Mouse (Mus musculus) heart, embryonic 16.5 days (tissue): ENCODE results near the gene Chpf2. TPM values are rescaled to one million over a fixed set of nuclear protein-coding genes. Genes with fewer than 3 reads are reported as not detected.

Source experiments
- ATAC-seq: fragments of 200-750 bp; cut with Nextera tagmentation; replicated peaks from 2 replicates; pipeline ENCODE4 v1.8.0; 2017; ENCODE audit warnings: moderate number of reproducible peaks; ENCODE audit not compliant: insufficient read depth, low FRiP score; ENCODE audit errors: extremely low read depth
- H3K27ac ChIP-seq: fragments of 300-500 bp; sonication (generic); 2 replicates; pipeline ENCODE4 v1.5.1; 2014; ENCODE audit warnings: mild to moderate bottlenecking, low read length, control low read depth, moderate library complexity
- H3K27me3 ChIP-seq: fragments of 300-500 bp; sonication (generic); 2 replicates; pipeline ENCODE4 v1.6.1; 2014; ENCODE audit warnings: low read length, mixed read lengths; ENCODE audit not compliant: control insufficient read depth, insufficient read depth
- H3K36me3 ChIP-seq: fragments of 300-500 bp; sonication (generic); 2 replicates; pipeline ENCODE4 v1.6.1; 2014; ENCODE audit not compliant: control insufficient read depth, insufficient read depth
- H3K4me1 ChIP-seq: fragments of 300-500 bp; sonication (generic); 2 replicates; pipeline ENCODE4 v1.6.1; 2014; ENCODE audit warnings: low read length, mixed read lengths; ENCODE audit not compliant: control insufficient read depth, insufficient read depth
- H3K4me2 ChIP-seq: fragments of 300-500 bp; sonication (generic); 2 replicates; pipeline ENCODE4 v1.6.1; 2014; ENCODE audit warnings: low read depth, mild to moderate bottlenecking, control low read depth, low read length
- H3K4me3 ChIP-seq: fragments of 300-500 bp; sonication (generic); 2 replicates; pipeline ENCODE4 v1.5.1; 2014; ENCODE audit warnings: mild to moderate bottlenecking, control low read depth, low read length
- H3K9ac ChIP-seq: fragments of 300-500 bp; sonication (generic); 2 replicates; pipeline ENCODE4 v1.6.1; 2014; ENCODE audit warnings: low read length, control low read depth
- H3K9me3 ChIP-seq: fragments of 300-500 bp; sonication (generic); replicated peaks from 2 replicates; pipeline ENCODE4 v1.6.1; 2016; ENCODE audit warnings: low read length; ENCODE audit not compliant: control insufficient read depth
- WGBS: fragments of 180-500 bp; shearing (Covaris S2); extraction: QIAGEN DNeasy Blood & Tissue Kit; methylation state at CpG from one replicate; pipeline ENCODE4 v1.1.7; 2014; 5-methylcytosine and 5-hydroxymethylcytosine counted together
- microRNA counts: library from miRNA; unstranded; fragments of <30 nt; microRNA quantifications from one replicate; lab custom pipeline; 2016
- microRNA-seq: library from miRNA; unstranded; fragments of <30 nt; microRNA quantifications from one replicate; pipeline ENCODE4, GENCODE M21; 2017
- polyA plus RNA-seq: library from polyadenylated mRNA; unstranded; fragments of >200 nt; fragmentation: Nextera tagmentation; extraction: Ambion mirVana; gene quantifications from 2 replicates; pipeline ENCODE4 v1.2.1, GENCODE M21; 2015

Gene Chpf2
- polyA plus RNA-seq, 1 experiment from 2014 or later, result 14.8 TPM

DNA sequence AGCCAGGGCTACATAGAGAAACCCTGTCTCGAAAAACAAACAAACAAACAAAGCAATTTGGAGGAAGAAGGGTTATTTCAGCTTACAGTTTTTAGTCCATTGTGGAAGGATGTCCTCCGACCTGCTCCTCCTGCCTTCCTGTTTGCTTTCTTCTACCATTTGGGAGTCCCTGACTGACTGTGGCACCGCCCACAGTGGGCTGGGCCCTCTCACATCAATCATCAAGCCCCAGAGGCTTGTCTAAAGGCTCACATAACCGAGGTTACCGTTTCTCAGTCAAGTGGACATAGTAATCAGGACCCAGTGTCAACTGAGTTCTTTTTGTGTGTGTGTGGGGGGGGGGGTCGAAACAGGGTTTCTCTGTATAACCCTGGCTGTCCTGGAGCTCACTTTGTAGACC, 51.6 kb downstream of the Chpf2 start:
- Histone ChIP-seq H3K27me3 (no peaks in the 10 kb centered on the region), H3K27ac (no peak overlapping the region), H3K9me3 (no peaks in the 10 kb centered on the region), H3K36me3 (no peaks in the 10 kb centered on the region), H3K9ac (no peak overlapping the region), H3K4me3 (no peak overlapping the region), H3K4me2 (no peak overlapping the region), H3K4me1 (no peaks in the 10 kb centered on the region)
- 47% methylated on average over 6 of the region's 6 CpGs for WGBS
- no peak for ATAC-seq

DNA sequence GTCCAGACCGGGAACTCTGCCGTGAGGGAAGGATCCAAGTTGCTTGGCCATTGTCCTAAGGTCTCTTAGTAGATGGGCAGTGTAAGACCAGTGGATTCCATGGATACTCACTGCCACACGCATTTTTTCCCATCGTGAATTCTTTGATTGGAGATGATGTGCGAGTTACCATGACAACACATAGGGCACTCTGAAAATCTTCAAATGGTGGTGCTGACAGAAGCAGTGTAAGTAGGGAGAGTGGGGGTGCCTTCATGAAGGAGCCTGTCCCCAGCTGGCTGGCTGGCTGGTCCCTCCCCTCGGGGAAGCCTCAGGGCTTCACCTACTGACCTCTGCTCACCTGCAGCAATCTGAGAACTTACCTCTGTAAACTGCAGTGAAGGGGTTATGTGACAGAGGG, 52.5 kb downstream of the Chpf2 start:
- H3K4me2 ChIP-seq, result no peak overlapping the region
- no peaks in the 10 kb centered on the region for H3K9me3 ChIP-seq
- no peak overlapping the region for H3K9ac ChIP-seq
- no peaks in the 10 kb centered on the region for H3K4me1 ChIP-seq
- no peak overlapping the region for H3K4me3 ChIP-seq
- WGBS, result 60% methylated on average over 6 of the region's 6 CpGs
- no peaks in the 10 kb centered on the region for H3K36me3 ChIP-seq
- ATAC-seq, result no peak
- no peak overlapping the region for H3K27ac ChIP-seq
- H3K27me3 ChIP-seq, result no peaks in the 10 kb centered on the region

MicroRNA genes within 50 kb of the gene (microRNA counts, 519-probe panel; counts per million panel counts)
- microRNA mmu-miR-671-3p (lab: Ali Mortazavi, UCI), result 2,133 counts per million, percentile 30 among the panel's probes with 10 or more counts
- not detected for microRNA mmu-miR-671-5p (lab: Ali Mortazavi, UCI)

Small RNA genes within 50 kb of the gene (microRNA-seq; reads per million reads assigned to microRNA genes)
- gene Mir671, result 349 reads per million, percentile 69 among the genes with 10 or more reads in this experiment

Other genes starting within 250 kb of the Chpf2 start
- gene Kcnh2, start 235.1 kb upstream of the Chpf2 start, polyA plus RNA-seq, result 18.0 and 25.2 TPM in 2 replicates
- gene Nos3, start 221.9 kb upstream of the Chpf2 start, polyA plus RNA-seq, result 27.3 and 31.9 TPM in 2 replicates
- 2.3 and 2.6 TPM in 2 replicates for gene Atg9b, start 194.6 kb upstream of the Chpf2 start, polyA plus RNA-seq
- gene Abcb8, start 193.1 kb upstream of the Chpf2 start, polyA plus RNA-seq, result 71.1 and 77.3 TPM in 2 replicates
- 0.14 TPM in 1 of 2 replicates, not detected in the other for gene Asic3, start 173.3 kb upstream of the Chpf2 start, polyA plus RNA-seq
- gene Cdk5, start 163.2 kb upstream of the Chpf2 start, polyA plus RNA-seq, result 28.5 and 30.4 TPM in 2 replicates
- 29.2 and 32.5 TPM in 2 replicates for gene Slc4a2, start 162.9 kb upstream of the Chpf2 start, polyA plus RNA-seq
- 209 and 225 TPM in 2 replicates for gene Fastk, start 141.5 kb upstream of the Chpf2 start, polyA plus RNA-seq
- gene Tmub1, start 138.9 kb upstream of the Chpf2 start, polyA plus RNA-seq, result 18.4 and 20.3 TPM in 2 replicates
- 15.5 and 18.4 TPM in 2 replicates for gene Agap3, start 134.6 kb upstream of the Chpf2 start, polyA plus RNA-seq
- gene Gbx1, start 59.5 kb upstream of the Chpf2 start, polyA plus RNA-seq, result not detected in 2 replicates
- gene Asb10, start 45.8 kb upstream of the Chpf2 start, polyA plus RNA-seq, result 10.1 and 10.2 TPM in 2 replicates
- gene 4931409K22Rik, start 29.9 kb upstream of the Chpf2 start, polyA plus RNA-seq, result not detected in 2 replicates
- gene Abcf2, start 9.3 kb upstream of the Chpf2 start, polyA plus RNA-seq, result 68.1 and 72.6 TPM in 2 replicates
- 47.4 and 48.3 TPM in 2 replicates for gene Smarcd3, start 37.7 kb downstream of the Chpf2 start, polyA plus RNA-seq
- gene Nub1, start 98.8 kb downstream of the Chpf2 start, polyA plus RNA-seq, result 25.8 and 27.1 TPM in 2 replicates
- gene Wdr86, start 144.0 kb downstream of the Chpf2 start, polyA plus RNA-seq, result 4.2 and 7.0 TPM in 2 replicates
- gene Crygn, start 171.3 kb downstream of the Chpf2 start, polyA plus RNA-seq, result 1.7 and 2.2 TPM in 2 replicates